Mouse (Mus musculus): ENCODE measurements at regions not wholly inside any gene's neighbourhood (a gene's known extent, or its start where the extent isn't known, plus 50 kb on each side); places are given as distances from the start of the nearest gene placed in this dataset.

GRCm38 (mm10) chr4:48871105-48871504 lies 188.0 kb upstream of the Plppr1 start:
- no peak for DNase-seq (ENCODE audit: low spot score in 2 of 2)

DNA sequence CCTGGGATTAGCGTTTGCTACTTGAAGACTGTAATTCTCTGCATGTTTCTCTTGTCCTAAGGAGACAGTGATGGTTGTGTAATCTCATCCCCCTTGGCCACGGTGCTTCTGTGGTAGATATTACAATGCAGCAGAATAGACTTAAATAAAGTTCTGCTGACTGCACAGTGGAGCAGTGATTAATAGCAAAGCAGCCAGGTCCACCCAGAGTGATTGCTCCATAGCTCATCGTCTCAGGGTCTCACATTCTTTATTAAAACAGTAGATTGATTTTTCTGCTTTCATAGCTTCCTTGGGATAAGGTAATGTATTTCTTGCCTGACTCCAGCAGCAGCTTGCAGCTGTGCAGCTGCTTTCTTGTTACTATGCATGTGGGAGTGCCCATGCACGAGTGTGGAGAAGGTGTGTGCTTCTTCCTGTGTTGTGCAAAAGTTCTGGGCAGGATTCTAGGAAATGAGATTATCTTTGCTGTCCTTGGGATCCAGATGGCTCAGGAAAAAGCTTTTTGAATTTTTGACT lies 169.9 kb upstream of the Plppr1 start:
- DNase-seq (ENCODE audit: low spot score in 2 of 2), result no peak

DNA sequence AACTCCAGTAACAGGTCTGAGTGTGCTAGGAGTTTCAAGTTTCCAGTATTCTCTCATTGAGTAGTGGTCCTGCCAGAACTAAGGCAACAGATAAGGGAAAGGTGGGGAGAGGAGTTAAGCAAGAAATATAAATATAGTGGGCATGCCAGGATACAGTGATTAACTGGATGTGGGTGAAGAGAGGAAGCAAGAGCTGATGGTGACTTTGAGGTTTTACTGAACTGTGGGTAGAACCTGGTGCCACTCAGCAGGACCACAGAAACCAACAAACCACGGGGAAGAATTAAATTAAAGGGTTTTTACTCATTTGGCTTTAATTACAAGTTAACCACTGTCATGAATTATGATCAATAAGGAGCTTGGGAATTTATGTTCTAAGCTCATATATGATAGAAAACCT lies 154.5 kb upstream of the Plppr1 start:
- no peak for DNase-seq (ENCODE audit: low spot score in 2 of 2)

DNA sequence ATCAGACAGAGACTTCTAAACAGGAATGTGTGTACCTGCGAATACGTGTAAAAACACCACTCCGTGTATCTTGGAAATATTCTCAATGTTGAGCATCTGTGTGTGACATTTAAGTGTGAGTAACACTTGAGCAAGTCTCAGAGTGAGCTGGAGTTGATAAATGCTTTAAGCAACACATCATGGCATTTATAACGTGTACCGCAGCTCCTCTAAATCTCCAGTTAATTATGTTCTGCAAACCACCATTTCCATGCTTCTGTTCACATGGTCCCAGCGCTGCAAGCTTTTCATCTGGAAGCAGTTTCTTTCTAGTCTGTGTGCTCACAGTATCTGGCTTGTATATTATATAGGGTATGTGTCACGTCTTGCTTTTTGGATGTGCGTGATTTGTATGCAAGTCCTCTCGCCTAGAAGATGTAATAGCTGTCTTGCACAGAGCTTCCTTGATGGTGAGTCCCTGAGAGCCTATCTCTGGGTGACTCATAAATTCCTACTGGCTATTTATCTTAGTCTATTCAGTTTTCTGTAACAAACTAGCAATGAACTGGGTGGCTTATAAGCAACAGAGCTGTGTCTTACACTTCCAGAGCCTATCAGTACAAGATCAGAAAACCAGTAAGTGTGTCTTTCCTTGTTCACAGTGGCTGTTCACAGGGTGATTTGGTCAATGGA lies 153.7 kb upstream of the Plppr1 start:
- DNase-seq (ENCODE audit: low spot score in 2 of 2), result no peak

- no peak for DNase-seq (ENCODE audit: low spot score in 2 of 2)
These were observed 149.9 kb upstream of the Plppr1 start for GRCm38 (mm10) chr4:48909161-48909560.

DNA sequence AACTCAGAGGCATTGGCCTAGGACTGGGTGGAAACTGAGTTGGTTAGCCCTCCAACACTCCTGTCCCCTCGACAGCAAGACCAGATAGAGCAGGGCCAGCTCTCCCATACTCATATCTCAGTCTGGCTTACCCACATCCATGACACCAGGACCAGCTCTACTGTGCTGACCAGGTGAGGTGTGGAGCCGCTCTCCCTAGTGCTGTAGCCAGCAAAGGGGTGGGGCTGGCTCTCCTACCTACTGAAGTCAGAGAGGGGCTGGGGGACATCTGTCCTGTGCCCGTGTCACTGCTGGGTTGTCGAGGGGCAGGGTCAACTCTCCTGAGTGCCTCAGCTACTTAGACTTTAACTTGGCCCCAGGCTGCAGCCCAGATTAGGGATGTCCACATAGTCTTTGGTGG lies 145.8 kb upstream of the Plppr1 start:
- DNase-seq (ENCODE audit: low spot score in 2 of 2), result no peak

DNA sequence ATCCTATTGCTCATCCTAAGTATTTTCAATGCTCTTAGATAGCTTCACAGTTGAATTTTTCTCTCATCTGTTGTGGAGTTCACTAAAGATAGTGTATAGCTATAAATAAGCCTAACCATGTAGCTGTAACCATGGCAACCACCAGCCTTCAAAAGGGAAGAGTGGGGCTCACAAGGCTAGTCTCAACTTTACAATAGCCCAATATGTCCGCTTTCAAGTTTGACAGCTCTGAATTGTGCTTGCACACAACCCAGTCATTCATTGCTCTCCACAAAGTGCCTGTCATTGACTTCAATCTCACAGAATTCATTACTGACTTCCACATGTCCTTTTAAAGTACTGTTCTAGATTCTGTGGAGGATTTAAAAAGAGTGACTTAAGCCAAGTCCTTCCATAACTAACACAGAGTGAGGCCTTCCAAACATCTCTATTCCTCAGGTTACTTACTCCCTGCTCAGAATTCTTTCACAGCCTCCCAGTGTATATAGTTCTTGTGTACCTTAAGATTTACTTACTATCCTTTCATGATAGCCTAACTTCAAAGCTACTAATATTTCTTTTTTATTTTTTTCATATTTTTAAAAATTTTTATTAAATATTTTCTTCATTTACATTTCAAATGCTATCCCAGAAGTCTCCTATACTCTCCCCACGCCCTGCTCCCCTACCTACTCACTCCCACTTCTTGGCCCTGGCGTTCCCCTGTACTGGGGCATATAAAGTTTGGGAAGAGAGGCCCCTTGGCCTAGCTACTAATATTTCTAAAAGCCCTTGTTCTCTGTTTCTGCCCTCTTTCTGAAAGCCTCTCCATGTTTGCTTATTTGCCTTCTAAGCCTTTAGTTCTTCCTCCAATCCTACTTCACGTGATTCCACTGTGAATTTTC lies 134.3 kb upstream of the Plppr1 start:
- peak; percentile 18 to 80 for DNase-seq (ENCODE audit: low spot score in 2 of 2)

GRCm38 (mm10) chr4:48938420-48938819 lies 120.7 kb upstream of the Plppr1 start:
- no peak for DNase-seq (ENCODE audit: low spot score in 2 of 2)

GRCm38 (mm10) chr4:48938892-48939291 lies 120.2 kb upstream of the Plppr1 start:
- peak in 1 of 2 experiments; percentile 31 for DNase-seq (ENCODE audit: low spot score in 2 of 2)

DNA sequence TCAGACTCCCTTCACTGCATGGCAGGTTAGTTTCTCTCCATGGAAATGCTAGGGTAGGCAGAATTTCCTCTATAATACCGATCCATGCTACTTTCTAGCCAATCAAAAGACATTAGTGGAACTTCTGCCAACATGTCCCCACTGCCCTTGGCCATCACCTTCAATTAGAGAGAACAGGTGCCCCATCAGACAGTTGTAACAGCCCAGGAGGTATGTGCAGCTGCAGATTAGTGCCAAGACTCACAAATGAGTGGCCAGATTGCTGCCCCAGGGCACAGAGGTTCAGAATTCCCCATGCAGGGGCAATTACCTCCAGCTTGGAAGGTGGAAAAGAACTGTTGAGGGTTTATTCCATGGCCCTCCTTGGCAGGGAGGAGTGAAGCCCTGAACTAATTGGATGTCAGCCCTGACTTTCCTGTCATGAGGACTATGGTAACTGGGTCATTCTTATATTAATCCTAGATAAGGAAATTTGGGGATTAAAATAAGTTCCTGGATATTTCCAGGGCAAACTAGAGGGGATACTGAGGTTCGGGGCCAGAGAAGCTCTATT lies 113.7 kb upstream of the Plppr1 start:
- no peak for DNase-seq (ENCODE audit: low spot score in 2 of 2)

- DNase-seq (ENCODE audit: low spot score in 2 of 2), result no peak
These were observed 106.1 kb upstream of the Plppr1 start for GRCm38 (mm10) chr4:48952965-48953364.

GRCm38 (mm10) chr4:48975810-48976209 lies 83.3 kb upstream of the Plppr1 start:
- no peak for DNase-seq (ENCODE audit: low spot score in 2 of 2)

DNA sequence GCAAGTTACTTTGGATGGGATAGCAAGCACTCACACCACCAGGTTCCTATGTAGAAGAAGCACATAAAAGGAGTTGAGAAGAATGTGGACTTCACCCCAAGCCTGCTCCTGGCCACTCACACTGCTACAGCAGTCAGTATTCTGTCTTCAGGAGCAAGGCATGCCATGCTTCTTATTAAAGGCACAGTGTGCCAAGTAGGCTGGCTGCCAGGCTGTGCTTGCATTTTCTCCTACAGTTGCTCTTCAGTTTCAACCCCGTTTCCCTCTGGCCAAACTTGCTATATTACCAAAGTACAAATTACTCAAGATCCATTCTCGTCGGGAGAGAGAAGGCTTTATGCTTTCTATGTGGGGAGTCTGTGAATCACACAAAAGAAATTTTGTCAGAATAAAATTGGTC lies 67.1 kb upstream of the Plppr1 start:
- DNase-seq (ENCODE audit: low spot score in 2 of 2), result no peak
